Mouse (Mus musculus): ENCODE results near the gene Mtx1. TPM values are rescaled to one million over a fixed set of nuclear protein-coding genes. Genes with fewer than 3 reads are reported as not detected.
A peak's percentile ranks its signal among the peaks of the same experiment; 100 is the strongest.
"Not testable (repeated sequence)": the region's sequence is repeated elsewhere in the genome, so short reads cannot be mapped to it uniquely, and the experiment has no call there.

Gene Mtx1
- total RNA-seq, 2 experiments from 2014 or later: 92.8 to 109 TPM

- DNase-seq (ENCODE audit: low spot score in 2 of 2): no peak
Observed at GRCm38 (mm10) chr3:89243609-89244008, 16.7 kb upstream of the Mtx1 start.

- peak; percentile 75 to 77 for DNase-seq (ENCODE audit: low spot score in 2 of 2)
Observed at GRCm38 (mm10) chr3:89242331-89242895, 15.5 kb upstream of the Mtx1 start.

GRCm38 (mm10) chr3:89238494-89238893, 11.6 kb upstream of the Mtx1 start:
- DNase-seq (ENCODE audit: low spot score in 2 of 2): peak in 1 of 2 experiments; percentile 16

- no peak for DNase-seq (ENCODE audit: low spot score in 2 of 2)
Observed at GRCm38 (mm10) chr3:89237682-89238081, 10.8 kb upstream of the Mtx1 start.

- DNase-seq (ENCODE audit: low spot score in 2 of 2): peak in 1 of 2 experiments; percentile 22
Observed at GRCm38 (mm10) chr3:89236516-89236915, 9.6 kb upstream of the Mtx1 start.

- peak in 1 of 2 experiments; percentile 22 for DNase-seq (ENCODE audit: low spot score in 2 of 2)
Observed at GRCm38 (mm10) chr3:89233562-89234110, 6.7 kb upstream of the Mtx1 start.

- no peak for DNase-seq (ENCODE audit: low spot score in 2 of 2)
Observed at GRCm38 (mm10) chr3:89232614-89233013, 5.7 kb upstream of the Mtx1 start.

- no peak for DNase-seq (ENCODE audit: low spot score in 2 of 2)
Observed at GRCm38 (mm10) chr3:89231772-89232275, 4.9 kb upstream of the Mtx1 start.

- no peak for DNase-seq (ENCODE audit: low spot score in 2 of 2)
Observed at GRCm38 (mm10) chr3:89231345-89231744, 4.5 kb upstream of the Mtx1 start.

- DNase-seq (ENCODE audit: low spot score in 2 of 2): no peak
Observed at GRCm38 (mm10) chr3:89230561-89230960, 3.7 kb upstream of the Mtx1 start.

GRCm38 (mm10) chr3:89229276-89229675, 2.4 kb upstream of the Mtx1 start:
- no peak for DNase-seq (ENCODE audit: low spot score in 2 of 2)

GRCm38 (mm10) chr3:89228836-89229235, 1.9 kb upstream of the Mtx1 start, which contains the start of gene Muc1:
Muc1 (plus strand) TSS chr3:89229057.
- no peak for DNase-seq (ENCODE audit: low spot score in 2 of 2)

- DNase-seq (ENCODE audit: low spot score in 2 of 2): peak; percentile 90 to 91
Observed at GRCm38 (mm10) chr3:89228180-89228549, 1.3 kb upstream of the Mtx1 start.

GRCm38 (mm10) chr3:89227307-89228179, 655 bp upstream of the Mtx1 start:
- DNase-seq (ENCODE audit: low spot score in 2 of 2): peak; percentile 88 to 91

- DNase-seq (ENCODE audit: low spot score in 2 of 2): no peak
Observed at GRCm38 (mm10) chr3:89226361-89226760, 527 bp downstream of the Mtx1 start.

- peak in 1 of 2 experiments; percentile 62 for DNase-seq (ENCODE audit: low spot score in 2 of 2)
Observed at GRCm38 (mm10) chr3:89225918-89226317, 970 bp downstream of the Mtx1 start.

- DNase-seq (ENCODE audit: low spot score in 2 of 2): no peak
Observed at GRCm38 (mm10) chr3:89225321-89225815, 1.5 kb downstream of the Mtx1 start.

GRCm38 (mm10) chr3:89224796-89225195, 2.1 kb downstream of the Mtx1 start:
- DNase-seq (ENCODE audit: low spot score in 2 of 2): peak in 1 of 2 experiments; percentile 21

GRCm38 (mm10) chr3:89221167-89221566, 5.7 kb downstream of the Mtx1 start:
- DNase-seq (ENCODE audit: low spot score in 2 of 2): no peak

- no peak for DNase-seq (ENCODE audit: low spot score in 2 of 2)
Observed at GRCm38 (mm10) chr3:89219546-89219945, 7.3 kb downstream of the Mtx1 start.

GRCm38 (mm10) chr3:89218271-89218670, 8.6 kb downstream of the Mtx1 start:
- no peak for DNase-seq (ENCODE audit: low spot score in 2 of 2)

- not testable (repeated sequence) for DNase-seq (ENCODE audit: low spot score in 2 of 2)
Observed at GRCm38 (mm10) chr3:89216407-89216806, 10.5 kb downstream of the Mtx1 start.

Measured in layer of hippocampus, postnatal 10 days (tissue).